Mouse (Mus musculus) CH12.LX (cell line): ENCODE data around the gene Tshz2. TPM values are rescaled to one million over a fixed set of nuclear protein-coding genes. Genes with fewer than 3 reads are reported as not detected.

Experiments used
- DNase-seq: peaks from one replicate; pipeline ENCODE4 v3.0.0-alpha.2; 2013; ENCODE audit errors: extremely low read depth
- H3K27ac ChIP-seq: 2 replicates; pipeline ENCODE4 v1.5.1; 2012; ENCODE audit warnings: low read depth, mild to moderate bottlenecking, control low read depth, moderate library complexity; ENCODE audit not compliant: insufficient read depth
- H3K27me3 ChIP-seq: replicated peaks from 2 replicates; pipeline ENCODE3; 2012; ENCODE audit warnings: inconsistent platforms
- H3K36me3 ChIP-seq, 2 experiments: replicated peaks in 1 of 2; 2 replicates each; pipeline versions ENCODE3 to v1.6.1; 2012; ENCODE audit warnings: inconsistent platforms in 1 of 2, low read length in 1 of 2, mild to moderate bottlenecking in 1 of 2, mixed read lengths in 1 of 2, moderate library complexity in 1 of 2; ENCODE audit not compliant: control insufficient read depth in 1 of 2, insufficient read depth in 1 of 2
- H3K4me1 ChIP-seq, 2 experiments: 2 replicates each; pipeline ENCODE4 v1.6.1; 2012; ENCODE audit warnings: inconsistent platforms in 1 of 2, moderate library complexity in 1 of 2; ENCODE audit not compliant: insufficient read depth in 2 of 2, control insufficient read depth in 1 of 2
- H3K4me2 ChIP-seq: 2 replicates; pipeline ENCODE4 v1.6.1; 2012; ENCODE audit warnings: low read depth, mild to moderate bottlenecking, control low read depth; ENCODE audit not compliant: poor library complexity, insufficient read depth, severe bottlenecking
- H3K4me3 ChIP-seq, 3 experiments: fragments of 150-350 bp in 1 of 3; sonication (generic) in 1 of 3; replicated peaks in 1 of 3; 2 replicates each; pipeline versions ENCODE3 to v1.5.1; 2011 to 2012; ENCODE audit warnings: low read depth in 2 of 3, low read length in 2 of 3, mild to moderate bottlenecking in 2 of 3, moderate library complexity in 2 of 3, control low read depth in 1 of 3, improper control_type of control experiment in 1 of 3, inconsistent platforms in 1 of 3, mixed read lengths in 1 of 3; ENCODE audit not compliant: poor library complexity in 1 of 3
- H3K79me2 ChIP-seq: replicated peaks from 2 replicates; pipeline ENCODE4 v1.6.1; 2012; ENCODE audit warnings: mild to moderate bottlenecking, moderate library complexity; ENCODE audit not compliant: control insufficient read depth, poor library complexity, insufficient read depth, severe bottlenecking; ENCODE audit errors: extremely low read depth
- H3K9ac ChIP-seq: 2 replicates; pipeline ENCODE4 v1.6.1; 2012; ENCODE audit warnings: low read depth, mild to moderate bottlenecking, control low read depth, moderate library complexity; ENCODE audit not compliant: insufficient read depth
- H3K9me3 ChIP-seq: replicated peaks from 2 replicates; pipeline ENCODE3; 2012; ENCODE audit warnings: low read length, inconsistent platforms, mixed read lengths
- BHLHE40 ChIP-seq: IDR thresholded peaks from 2 replicates; pipeline ENCODE4 v1.6.1; 2011; ENCODE audit warnings: mild to moderate bottlenecking, low read depth, low read length, improper control_type of control experiment
- CHD1 ChIP-seq: IDR thresholded peaks from 2 replicates; pipeline ENCODE4 v1.6.1; 2012; ENCODE audit warnings: low read depth, low read length, improper control_type of control experiment, inconsistent platforms
- CTCF ChIP-seq, 2 experiments: IDR thresholded peaks in 1 of 2; conservative IDR thresholded peaks in 1 of 2; 2 replicates each; pipeline ENCODE4 v1.5.1; 2011 to 2012; ENCODE audit warnings: low read depth in 2 of 2, low read length in 2 of 2, improper control_type of control experiment in 1 of 2, inconsistent platforms in 1 of 2, mild to moderate bottlenecking in 1 of 2, moderate library complexity in 1 of 2
- E2F4 ChIP-seq: IDR thresholded peaks from 2 replicates; pipeline ENCODE4 v1.6.1; 2011; ENCODE audit warnings: low read depth, low read length, improper control_type of control experiment; ENCODE audit not compliant: insufficient replicate concordance
- EP300 ChIP-seq: IDR thresholded peaks from 2 replicates; pipeline ENCODE4 v1.6.1; 2011; ENCODE audit warnings: low read length, improper control_type of control experiment
- JUN ChIP-seq: IDR thresholded peaks from 2 replicates; pipeline ENCODE4 v1.6.1; 2011; ENCODE audit warnings: low read depth, mild to moderate bottlenecking, low read length, improper control_type of control experiment, moderate library complexity; ENCODE audit not compliant: insufficient read depth
- JUND ChIP-seq: conservative IDR thresholded peaks from 2 replicates; pipeline ENCODE4 v1.6.1; 2011; ENCODE audit warnings: low read depth, low read length, improper control_type of control experiment
- KAT2A ChIP-seq: IDR thresholded peaks from 2 replicates; pipeline ENCODE4 v1.6.1; 2012; ENCODE audit warnings: low read length, improper control_type of control experiment, inconsistent platforms; ENCODE audit not compliant: insufficient replicate concordance
- MAFK ChIP-seq: IDR thresholded peaks from 2 replicates; pipeline ENCODE4 v1.6.1; 2011; ENCODE audit warnings: low read length, improper control_type of control experiment; ENCODE audit not compliant: insufficient replicate concordance
- MAX ChIP-seq: IDR thresholded peaks from 2 replicates; pipeline ENCODE4 v1.6.1; 2011; ENCODE audit warnings: low read length, improper control_type of control experiment
- MAZ ChIP-seq: IDR thresholded peaks from 2 replicates; pipeline ENCODE4 v1.6.1; 2012; ENCODE audit warnings: low read depth, mild to moderate bottlenecking, inconsistent platforms, low read length, improper control_type of control experiment, moderate library complexity
- MYC ChIP-seq: IDR thresholded peaks from 2 replicates; pipeline ENCODE4 v1.6.1; 2011; ENCODE audit warnings: low read depth, mild to moderate bottlenecking, improper control_type of control experiment, low read length
- NELFE ChIP-seq: IDR thresholded peaks from 2 replicates; pipeline ENCODE4 v1.6.1; 2011; ENCODE audit warnings: low read depth, low read length, improper control_type of control experiment
- POLR2A ChIP-seq: IDR thresholded peaks from 2 replicates; pipeline ENCODE4 v1.6.1; 2011; ENCODE audit warnings: low read depth, mild to moderate bottlenecking, improper control_type of control experiment, low read length
- RAD21 ChIP-seq: IDR thresholded peaks from 2 replicates; pipeline ENCODE4 v1.6.1; 2011; ENCODE audit warnings: low read depth, mild to moderate bottlenecking, low read length, improper control_type of control experiment, moderate library complexity
- RCOR1 ChIP-seq: conservative IDR thresholded peaks from 2 replicates; pipeline ENCODE4 v1.6.1; 2012; ENCODE audit warnings: low read depth, mild to moderate bottlenecking, inconsistent platforms, low read length, improper control_type of control experiment
- SIN3A ChIP-seq: IDR thresholded peaks from 2 replicates; pipeline ENCODE4 v1.6.1; 2012; ENCODE audit warnings: low read length, improper control_type of control experiment, inconsistent platforms
- SMC3 ChIP-seq: IDR thresholded peaks from 2 replicates; pipeline ENCODE4 v1.6.1; 2011; ENCODE audit warnings: low read depth, low read length, improper control_type of control experiment
- TCF12 ChIP-seq: IDR thresholded peaks from 2 replicates; pipeline ENCODE4 v1.6.1; 2014; ENCODE audit warnings: low read depth, mild to moderate bottlenecking, inconsistent platforms, low read length, improper control_type of control experiment
- ZC3H11A ChIP-seq: IDR thresholded peaks from 2 replicates; pipeline ENCODE4 v1.6.1; 2012; ENCODE audit warnings: low read depth, mild to moderate bottlenecking, inconsistent platforms, low read length, improper control_type of control experiment
- ZKSCAN1 ChIP-seq: IDR thresholded peaks from 2 replicates; pipeline ENCODE4 v1.6.1; 2012; ENCODE audit warnings: low read depth, inconsistent platforms, low read length, improper control_type of control experiment, borderline replicate concordance
- ZMIZ1 ChIP-seq: IDR thresholded peaks from 2 replicates; pipeline ENCODE4 v1.6.1; 2012; ENCODE audit warnings: low read depth, mild to moderate bottlenecking, inconsistent platforms, low read length, improper control_type of control experiment
- ZNF384 ChIP-seq: IDR thresholded peaks from 2 replicates; pipeline ENCODE4 v1.6.1; 2012; ENCODE audit warnings: low read depth, low read length, improper control_type of control experiment, inconsistent platforms
- dilution Hi-C: fragments of 300-500 bp; cut with MboI; formaldehyde crosslinking; loops from 2 replicates; pipeline ENCODE4 v1.14.3; 2020; ENCODE audit warnings: low sequenced_read_pairs; ENCODE audit not compliant: extremely low pct_unique_long_range_greater_than_20kb, extremely low pct_ligation_motif_present
- in situ Hi-C: fragments of 300-500 bp; cut with MboI; formaldehyde crosslinking; loops from 3 replicates; pipeline ENCODE4 v1.14.3; 2019; ENCODE audit warnings: low sequenced_read_pairs, low pct_ligation_motif_present, low pct_unique_long_range_greater_than_20kb, mixed read lengths
- polyA plus RNA-seq: library from polyadenylated mRNA; unstranded; fragments of >175 nt; gene quantifications from 2 replicates; pipeline ENCODE4 v1.2.1, GENCODE M21; 2012; ENCODE audit warnings: low read depth; ENCODE audit not compliant: insufficient read length
- total RNA-seq, 2 experiments: library from RNA; depleted of rRNA; stranded (reverse); fragments of 300-350 nt in 1 of 2; fragments of >200 nt in 1 of 2; gene quantifications; 2 replicates each; pipeline ENCODE4 v1.2.3; 2012 to 2014

Gene Tshz2
- total and polyA plus RNA-seq, 3 experiments = not detected

DNA sequence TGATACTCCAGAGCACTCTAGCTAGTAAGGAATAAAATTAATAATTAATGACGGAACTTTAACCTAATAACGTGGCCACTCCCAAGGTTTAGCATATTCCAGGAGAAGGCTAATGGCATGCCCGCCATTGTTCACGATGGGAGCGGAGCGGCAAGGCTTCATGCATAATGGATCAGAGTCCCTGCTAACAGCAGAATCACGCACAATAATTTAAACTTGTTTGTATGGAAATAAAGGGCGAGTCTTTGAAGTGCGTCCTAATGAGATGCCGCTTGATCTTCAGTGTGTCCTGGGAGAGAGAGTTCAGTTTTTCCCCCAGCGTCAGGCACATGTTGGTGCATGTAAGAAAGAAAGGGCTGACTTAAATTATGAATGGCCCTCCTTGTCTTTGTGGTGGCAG is 376.9 kb downstream of the Tshz2 start:
- no peak overlapping the region for H3K4me3 ChIP-seq
- no peaks in the 10 kb centered on the region for H3K27me3 ChIP-seq
- H3K4me2 ChIP-seq = no peak overlapping the region
- TF ChIP-seq CHD1 (no peak), JUND (no peak), NELFE (no peak), TCF12 (no peak), MAX (no peak), E2F4 (no peak), SIN3A (no peak), CTCF (conservative IDR thresholded peaks at IDR 0.05 in 1 of 2, IDR thresholded peaks at IDR 0.05 in 1 of 2; ENCODE audit: low read depth in 2 of 2, low read length in 2 of 2) (no peak), SMC3 (no peak), ZC3H11A (no peak), ZNF384 (no peak), JUN (no peak)
- TF ChIP-seq, all 38 proteins: peak for 0
- Histone ChIP-seq H3K27ac (no peak overlapping the region), H3K9me3 (peaks cover 83% of the 10 kb centered on the region), H3K79me2 (no peaks in the 10 kb centered on the region), H3K9ac (no peak overlapping the region), H3K4me1 (no peaks in the 10 kb centered on the region), H3K36me3 (no peaks in the 10 kb centered on the region)
- no peak for DNase-seq
- in situ Hi-C loops (no loop called here), dilution Hi-C loops (no loop called here)

DNA sequence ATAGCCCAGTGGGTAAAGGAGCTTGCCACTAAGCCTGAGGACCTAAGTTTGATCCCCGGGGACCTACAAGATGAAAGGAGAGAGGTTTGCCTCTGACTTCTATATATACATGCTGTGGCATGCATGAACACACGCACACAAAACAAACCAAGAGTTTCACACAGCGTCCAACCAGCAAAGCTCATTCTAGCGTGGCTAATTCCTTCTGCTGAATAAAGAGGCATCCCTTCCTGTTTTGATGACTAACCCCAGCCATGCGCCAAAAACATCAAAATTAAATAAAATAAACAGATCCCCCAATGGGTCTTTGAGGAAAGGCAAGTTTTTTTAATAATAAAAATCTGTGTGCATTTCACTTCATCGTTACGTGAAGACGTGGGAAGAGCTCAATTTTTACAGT is 379.0 kb downstream of the Tshz2 start:
- no peak for DNase-seq
- in situ Hi-C loops = no loop called here
- Histone ChIP-seq H3K27me3 (no peaks in the 10 kb centered on the region), H3K9ac (no peak overlapping the region), H3K4me2 (no peak overlapping the region), H3K36me3 (no peaks in the 10 kb centered on the region), H3K27ac (no peak overlapping the region), H3K4me3 (no peak overlapping the region), H3K4me1 (no peaks in the 10 kb centered on the region), H3K79me2 (no peaks in the 10 kb centered on the region), H3K9me3 (peaks cover 83% of the 10 kb centered on the region)
- TF ChIP-seq KAT2A = no peak
- no peak for TF ChIP-seq NELFE
- no peak for TF ChIP-seq ZMIZ1
- no peak for TF ChIP-seq RCOR1
- no peak for TF ChIP-seq E2F4
- TF ChIP-seq ZC3H11A = no peak
- TF ChIP-seq MAZ = no peak
- TF ChIP-seq ZNF384 = no peak
- TF ChIP-seq ZKSCAN1 = no peak
- TF ChIP-seq POLR2A = no peak
- TF ChIP-seq BHLHE40 = no peak
- no peak for TF ChIP-seq EP300
- no peak for TF ChIP-seq MYC
- TF ChIP-seq JUND = no peak
- no peak for TF ChIP-seq MAFK
- TF ChIP-seq JUN = no peak
- no peak for TF ChIP-seq RAD21
- dilution Hi-C loops = no loop called here
